Mouse (Mus musculus): Measurements from ENCODE around the gene Krt76.

Gene Krt76

DNA sequence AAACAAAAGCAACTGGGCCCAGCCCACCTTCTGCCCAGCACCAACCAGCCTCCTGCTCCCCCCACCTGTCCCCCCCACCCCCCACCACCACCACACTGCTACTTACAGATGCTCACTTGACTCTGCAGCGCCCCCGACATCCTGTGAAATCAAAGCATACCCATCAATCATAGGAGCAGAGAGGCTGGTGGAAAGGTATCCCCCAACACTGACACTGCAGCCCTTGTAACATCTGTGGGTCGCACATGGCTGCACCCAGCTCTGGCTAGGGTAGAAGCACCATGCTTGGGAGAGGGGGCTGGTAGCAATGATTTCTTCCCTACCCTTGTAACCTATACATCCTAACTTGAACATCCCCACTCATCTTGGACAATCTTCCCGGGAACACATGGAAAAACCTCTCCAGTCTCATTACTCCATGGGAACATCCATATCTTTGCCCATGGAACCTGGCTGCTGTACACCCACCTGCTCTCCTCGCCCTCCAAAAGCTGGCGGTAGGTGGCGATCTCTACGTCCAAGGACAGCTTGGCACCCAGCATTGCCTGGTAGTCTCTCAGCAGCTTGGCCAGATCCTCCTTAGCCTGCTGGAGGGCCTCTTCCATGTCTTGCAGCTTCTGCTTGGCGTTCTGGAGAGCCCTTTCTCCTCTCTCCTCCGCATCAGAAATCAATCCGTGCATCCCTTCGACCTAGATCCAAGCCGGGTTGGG, 32.1 kb downstream of the Krt76 start:
- no peak for DNase-seq (ENCODE audit: low spot score in 2 of 2)

DNA sequence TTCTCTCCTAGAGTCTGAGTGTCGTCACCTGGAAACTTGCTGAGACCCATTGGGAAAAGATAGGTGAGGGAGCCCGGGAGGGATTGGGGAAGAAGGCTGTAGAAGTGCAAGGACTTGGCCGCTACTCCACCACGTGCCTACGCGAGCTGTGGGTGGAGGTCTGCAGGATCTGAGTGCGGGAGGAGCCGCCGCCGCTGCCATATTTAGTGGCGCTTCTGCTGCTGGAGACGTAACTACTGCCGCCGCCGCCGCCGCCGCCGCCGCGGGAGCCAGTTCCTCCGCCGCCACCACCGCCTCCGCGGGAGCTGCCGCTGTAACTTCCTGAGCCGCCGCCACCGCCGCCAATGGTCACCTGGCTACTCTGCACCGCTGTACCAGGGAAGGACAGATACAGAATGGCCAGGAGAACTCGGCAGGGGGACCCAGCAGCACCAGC, 33.0 kb downstream of the Krt76 start:
- DNase-seq (ENCODE audit: low spot score in 2 of 2): no peak

DNA sequence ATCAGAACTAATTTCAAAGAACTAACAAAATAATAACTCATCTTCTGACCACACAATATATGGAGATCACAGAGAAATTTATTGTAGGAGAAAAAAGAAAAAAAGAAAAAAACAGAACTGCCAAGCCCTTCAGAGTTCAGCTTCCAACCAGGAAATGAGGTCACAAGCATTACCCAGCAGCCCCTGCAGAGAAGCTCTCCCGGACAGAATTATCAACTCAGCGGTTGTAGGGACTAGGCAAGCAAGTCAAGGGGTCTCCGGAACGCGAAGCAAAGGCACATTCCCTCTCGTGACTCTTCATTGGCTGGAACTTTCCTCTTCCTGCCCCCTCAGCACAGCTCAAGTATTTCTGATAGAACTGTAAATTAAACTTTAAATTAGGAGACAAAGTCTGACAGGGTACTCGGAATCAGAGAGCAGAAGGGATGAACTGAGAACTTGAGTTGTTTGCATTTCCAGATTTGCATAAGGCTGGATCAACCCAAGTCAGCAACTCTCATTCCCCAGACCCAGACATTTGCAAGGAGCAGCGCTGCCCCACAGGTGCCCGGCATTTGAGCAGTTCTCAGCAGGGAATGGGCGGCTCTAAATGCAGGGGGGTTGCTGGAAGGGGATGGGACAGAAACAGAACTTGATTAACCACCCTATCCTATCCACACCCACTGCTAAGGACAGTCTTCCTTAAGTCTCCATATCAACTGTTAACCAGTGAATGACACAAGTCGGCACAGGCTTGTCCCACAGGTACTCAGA, 33.9 kb downstream of the Krt76 start:
- no peak for DNase-seq (ENCODE audit: low spot score in 2 of 2)

DNA sequence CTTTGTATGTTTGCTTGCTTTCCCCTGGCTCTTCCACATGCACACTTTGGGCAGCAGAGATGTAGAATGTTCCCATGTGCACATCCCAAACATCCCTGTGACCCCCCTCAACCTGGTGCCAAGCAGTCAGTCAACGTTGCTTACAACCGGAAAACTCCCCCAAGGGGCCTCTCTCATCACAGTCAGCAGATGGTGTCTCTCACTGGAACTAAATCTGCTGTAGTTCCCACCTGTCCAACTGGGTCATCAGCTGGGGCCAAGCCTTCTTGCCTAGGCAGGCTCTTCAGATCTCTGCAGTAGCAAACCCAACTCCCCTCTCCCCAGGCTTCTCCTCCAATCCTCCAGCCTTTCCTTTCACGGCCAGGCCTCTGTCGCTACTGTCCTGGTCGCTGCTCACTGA, 36.0 kb downstream of the Krt76 start:
- no peak for DNase-seq (ENCODE audit: low spot score in 2 of 2)

DNA sequence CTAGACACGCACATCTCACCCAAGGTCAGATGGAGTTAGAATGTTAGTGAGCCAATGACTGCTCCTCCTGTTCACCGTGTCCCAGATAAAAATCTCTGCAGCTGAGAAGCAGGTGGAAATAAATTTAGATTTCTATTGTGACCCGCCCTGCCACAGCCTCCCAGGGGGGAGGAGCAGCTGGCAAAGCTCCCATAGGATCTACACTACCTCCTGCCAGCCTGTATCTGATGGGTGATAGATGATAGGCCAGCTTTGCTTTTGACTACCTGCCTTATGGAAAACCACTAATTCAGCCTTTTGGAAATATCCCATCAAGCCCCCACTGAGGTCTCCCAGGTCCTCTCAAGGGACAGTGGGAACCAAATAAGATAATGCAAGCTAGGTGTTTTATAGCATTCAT, 37.0 kb downstream of the Krt76 start:
- DNase-seq (ENCODE audit: low spot score in 2 of 2): no peak

- DNase-seq (ENCODE audit: low spot score in 2 of 2): no peak
Observed at GRCm38 (mm10) chr15:101854294-101854693, 38.4 kb downstream of the Krt76 start.

GRCm38 (mm10) chr15:101852571-101852970, 40.1 kb downstream of the Krt76 start:
- no peak for DNase-seq (ENCODE audit: low spot score in 2 of 2)

DNA sequence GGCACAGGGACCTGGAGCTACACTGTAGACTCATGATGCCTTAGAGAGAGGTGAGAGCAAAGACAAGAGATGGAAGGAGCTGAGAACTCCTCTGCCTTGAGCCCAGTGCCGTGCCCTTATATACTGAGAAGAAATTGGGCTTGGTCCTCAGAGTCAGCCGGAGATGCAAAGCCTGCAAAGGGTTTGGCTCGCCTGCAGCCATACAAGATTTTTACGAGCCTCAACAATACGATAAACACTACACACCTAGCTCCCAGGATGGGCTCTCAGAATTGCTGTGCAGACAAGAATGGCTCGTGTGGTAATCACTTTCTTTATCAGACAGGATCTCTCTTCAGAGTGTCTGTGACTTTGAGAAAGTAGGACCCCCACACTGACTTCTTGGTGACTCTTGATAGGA, 42.0 kb downstream of the Krt76 start, which contains the start of gene Krt1:
Gene Krt1, minus strand, starts transcription at position 101 of the 400 bp plus-strand sequence.
- DNase-seq (ENCODE audit: low spot score in 2 of 2): no peak

DNA sequence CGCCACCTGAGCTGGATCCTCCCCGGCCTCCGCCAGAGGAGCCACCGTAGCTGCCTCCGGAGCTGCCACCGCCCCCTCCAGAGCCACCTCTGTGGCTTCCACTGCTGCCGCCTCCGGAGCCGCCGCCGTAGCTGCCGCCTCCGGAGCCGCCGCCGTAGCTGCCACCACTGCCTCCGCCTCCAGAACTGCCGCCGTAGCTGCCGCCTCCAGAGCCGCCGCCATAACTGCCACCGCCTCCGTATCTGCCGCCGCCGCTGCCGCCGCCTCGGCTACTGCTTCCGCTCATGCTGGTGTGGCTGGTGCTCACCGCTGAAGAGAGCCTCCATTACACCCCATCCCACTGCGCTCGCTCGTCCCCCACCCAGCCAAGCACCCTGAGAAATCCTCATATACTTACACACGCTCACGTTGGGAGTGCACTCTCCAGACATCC, 46.7 kb downstream of the Krt76 start:
- no peak for DNase-seq (ENCODE audit: low spot score in 2 of 2)

DNA sequence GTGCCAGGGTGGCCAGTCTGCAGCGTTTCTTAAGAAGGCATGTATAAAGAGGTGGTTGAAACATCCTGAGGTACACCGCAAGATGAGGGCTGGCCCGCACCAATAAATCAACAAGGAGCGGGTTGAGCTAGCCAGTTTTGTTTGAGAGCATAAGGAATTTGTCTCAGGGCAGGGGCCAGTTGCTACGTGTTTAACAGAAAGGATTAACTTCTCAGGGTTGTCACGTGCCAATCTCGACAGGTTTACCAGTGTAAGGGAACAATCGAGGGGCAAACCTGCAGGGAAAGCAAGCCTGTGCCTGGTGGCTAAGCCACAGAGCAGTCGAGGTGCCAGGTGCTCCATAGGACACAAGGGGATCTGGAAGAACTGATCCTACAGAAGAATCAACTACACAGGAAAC, 49.5 kb downstream of the Krt76 start:
- no peak for DNase-seq (ENCODE audit: low spot score in 2 of 2)

DNA sequence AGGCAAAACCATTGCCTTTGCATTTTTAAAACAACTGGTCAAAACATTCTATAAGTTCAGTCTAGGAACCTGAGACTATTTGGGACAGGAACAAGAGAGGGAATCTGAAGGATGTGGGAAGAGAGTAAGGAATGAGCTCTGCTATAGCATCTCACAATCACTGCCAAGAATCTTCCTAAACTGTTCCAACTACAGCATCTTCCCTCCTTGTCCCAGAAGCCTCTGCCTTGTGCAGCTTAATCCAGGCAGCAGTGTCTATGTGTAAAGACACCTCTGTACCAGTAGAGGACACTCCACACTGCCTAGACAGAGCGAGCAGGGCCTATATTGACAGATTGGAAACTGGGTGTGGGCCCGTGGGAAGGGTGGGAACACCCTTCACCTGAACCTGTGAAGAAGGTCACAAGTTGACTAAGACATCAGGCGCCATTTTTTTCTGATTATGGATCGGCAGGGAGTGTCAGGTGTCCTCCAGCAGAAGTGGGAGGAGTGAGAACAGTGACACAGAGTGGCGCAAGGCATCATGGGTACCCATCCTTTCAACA, 57.9 kb downstream of the Krt76 start:
- no peak for DNase-seq (ENCODE audit: low spot score in 2 of 2)

All from spleen, postnatal 36 days (tissue).